Mouse (Mus musculus) cerebellum, adult 11 months (tissue): ENCODE measurements around the gene Robo1.

Source experiments
- DNase-seq: peaks from one replicate; pipeline ENCODE4 v3.0.0; 2022

Gene Robo1

GRCm38 (mm10) chr16:72307537-72308330, at the start of gene Robo1:
Gene Robo1, plus strand, starts transcription at chr16:72308306.
- DNase-seq: no peak

- DNase-seq: no peak
These were observed 40.3 kb upstream of the Robo1 start for GRCm38 (mm10) chr16:72267839-72268238.

- no peak for DNase-seq
These were observed 31.6 kb upstream of the Robo1 start for GRCm38 (mm10) chr16:72276390-72277074.

GRCm38 (mm10) chr16:72308331-72308668, 194 bp downstream of the Robo1 start:
- no peak for DNase-seq

GRCm38 (mm10) chr16:72327321-72327720, 19.2 kb downstream of the Robo1 start:
- no peak for DNase-seq

- DNase-seq: no peak
These were observed 20.5 kb downstream of the Robo1 start for GRCm38 (mm10) chr16:72328579-72328978.

GRCm38 (mm10) chr16:72337757-72338156, 29.7 kb downstream of the Robo1 start:
- DNase-seq: no peak

- DNase-seq: no peak
These were observed 42.3 kb downstream of the Robo1 start for GRCm38 (mm10) chr16:72350422-72350821.

GRCm38 (mm10) chr16:72356515-72357357, 48.6 kb downstream of the Robo1 start:
- DNase-seq: no peak

GRCm38 (mm10) chr16:72376896-72377295, 68.8 kb downstream of the Robo1 start:
- no peak for DNase-seq

GRCm38 (mm10) chr16:72381819-72382218, 73.7 kb downstream of the Robo1 start:
- DNase-seq: no peak

- no peak for DNase-seq
These were observed 75.5 kb downstream of the Robo1 start for GRCm38 (mm10) chr16:72383566-72383965.

- no peak for DNase-seq
These were observed 85.4 kb downstream of the Robo1 start for GRCm38 (mm10) chr16:72393512-72393911.

- no peak for DNase-seq
These were observed 90.7 kb downstream of the Robo1 start for GRCm38 (mm10) chr16:72398811-72399210.

GRCm38 (mm10) chr16:72402381-72402780, 94.3 kb downstream of the Robo1 start:
- no peak for DNase-seq

GRCm38 (mm10) chr16:72409820-72410219, 101.7 kb downstream of the Robo1 start:
- DNase-seq: no peak

GRCm38 (mm10) chr16:72411669-72412270, 103.7 kb downstream of the Robo1 start:
- DNase-seq: no peak

GRCm38 (mm10) chr16:72412879-72413278, 104.8 kb downstream of the Robo1 start:
- DNase-seq: no peak

- DNase-seq: no peak
These were observed 111.4 kb downstream of the Robo1 start for GRCm38 (mm10) chr16:72419328-72420066.

GRCm38 (mm10) chr16:72422426-72422825, 114.3 kb downstream of the Robo1 start:
- DNase-seq: no peak

GRCm38 (mm10) chr16:72434396-72434795, 126.3 kb downstream of the Robo1 start:
- no peak for DNase-seq

- no peak for DNase-seq
These were observed 136.5 kb downstream of the Robo1 start for GRCm38 (mm10) chr16:72444428-72445135.
